In the genomic region with DNA sequence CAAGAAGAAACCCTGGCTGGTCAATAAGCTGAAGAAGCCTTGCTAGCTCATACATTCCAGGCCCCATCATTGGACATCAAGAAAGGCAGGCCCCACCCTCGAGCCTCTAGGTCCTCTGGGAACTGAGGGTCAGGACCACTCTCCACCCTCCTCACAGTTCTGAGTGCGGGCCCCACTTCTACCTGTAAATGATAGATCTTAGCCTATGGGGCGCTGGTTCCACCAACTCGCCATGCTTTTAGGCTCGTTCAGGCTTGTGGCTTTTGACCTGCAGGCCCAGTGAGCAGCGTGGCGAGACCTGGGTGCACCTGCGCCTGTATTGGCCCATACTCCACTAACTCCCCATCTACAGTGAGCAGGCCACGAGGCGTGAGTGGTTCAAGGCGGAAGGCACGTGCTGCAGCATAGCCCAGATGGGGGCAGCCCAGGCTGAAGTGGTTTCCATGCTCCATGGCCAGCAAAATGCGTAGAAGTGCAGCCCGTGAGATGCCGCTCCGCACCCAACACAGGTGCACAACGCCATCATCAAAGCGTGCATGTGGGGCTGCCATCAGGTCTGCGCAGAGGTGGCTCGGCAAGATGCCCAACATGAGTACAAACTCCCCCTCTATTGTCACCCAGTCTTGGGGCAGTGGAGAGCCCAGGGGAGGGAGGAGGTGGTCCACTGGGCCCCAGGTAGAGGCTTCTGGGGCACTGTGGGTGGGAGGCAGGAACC, we compare ENCODE assay signal across 9 mouse cellular contexts. TPM values are rescaled to one million over a fixed set of nuclear protein-coding genes. Genes with fewer than 3 reads are reported as not detected.
DNase-seq lines count a peak whose midpoint lies in the region; ATAC-seq and TF ChIP-seq lines count a peak whose summit lies in the region.
"Had no signal": no experiment of that assay in that cellular context is flagged by ENCODE, and none has a peak within 500 bp of the region (broad histone marks: within the 10 kb centered on the region; RNA-seq: fewer than 3 reads in every experiment).

No protein-coding gene starts in this region.

- H3K4me3 ChIP-seq in forebrain, embryonic 12.5 days (replicated peaks): no peak overlapping the region
- no peak overlapping the region for H3K4me3 ChIP-seq in forebrain, embryonic 15.5 days
- no peak overlapping the region for H3K4me3 ChIP-seq in kidney, embryonic 15.5 days (replicated peaks)
- H3K4me3 ChIP-seq in testis, adult 2 months (ENCODE audit: control insufficient read depth, low read depth, low read length): no peak overlapping the region
- H3K4me3 ChIP-seq: embryonic facial prominence, embryonic 15.5 days; heart, embryonic 13.5 days had no signal

- H3K36me3 ChIP-seq in forebrain, embryonic 12.5 days (replicated peaks): peaks cover 42% of the 10 kb centered on the region
- H3K36me3 ChIP-seq in forebrain, embryonic 15.5 days: peaks cover 38% of the 10 kb centered on the region
- H3K36me3 ChIP-seq in kidney, embryonic 15.5 days: peaks cover 45% of the 10 kb centered on the region
- peaks cover 4% of the 10 kb centered on the region for H3K36me3 ChIP-seq in testis, adult 2 months (ENCODE audit: control insufficient read depth, insufficient read depth, low read length)

- TF ChIP-seq POLR2A in testis, adult 2 months (IDR thresholded peaks at IDR 0.05; ENCODE audit: control insufficient read depth, low read depth, low read length): peak; percentile 30

- no peak overlapping the region for H3K4me2 ChIP-seq in forebrain, embryonic 12.5 days
- H3K4me2 ChIP-seq in forebrain, embryonic 15.5 days (replicated peaks): no peak overlapping the region
- no peak overlapping the region for H3K4me2 ChIP-seq in kidney, embryonic 15.5 days
- H3K4me2 ChIP-seq: embryonic facial prominence, embryonic 15.5 days; heart, embryonic 13.5 days had no signal

- peaks cover 57% of the 10 kb centered on the region for H3K4me1 ChIP-seq in forebrain, embryonic 12.5 days
- peaks cover 58% of the 10 kb centered on the region for H3K4me1 ChIP-seq in forebrain, embryonic 15.5 days
- H3K4me1 ChIP-seq in kidney, embryonic 15.5 days: peaks cover 55% of the 10 kb centered on the region
- peaks cover 51% of the 10 kb centered on the region for H3K4me1 ChIP-seq in testis, adult 2 months (ENCODE audit: control insufficient read depth, insufficient read depth, low read length)

- no peak overlapping the region for H3K9ac ChIP-seq in forebrain, embryonic 12.5 days
- H3K9ac ChIP-seq in forebrain, embryonic 15.5 days (replicated peaks): no peak overlapping the region
- no peak overlapping the region for H3K9ac ChIP-seq in kidney, embryonic 15.5 days
- H3K9ac ChIP-seq: embryonic facial prominence, embryonic 15.5 days; heart, embryonic 13.5 days had no signal

- no peak for TF ChIP-seq CTCF in testis, adult 2 months (IDR thresholded peaks at IDR 0.05; ENCODE audit: control insufficient read depth, insufficient read depth, insufficient replicate concordance, low read depth, low read length)

- DNase-seq in kidney, adult 11 months: peak; percentile 69
- DNase-seq in testis, postnatal 14 days (ENCODE audit: low spot score): no peak
- no peak for DNase-seq in B cell, adult 2 months

- whole genome bisulfite sequencing in forebrain, embryonic 12.5 days: 94% methylated on average over 20 of the region's 20 CpGs
- 93% methylated on average over 20 of the region's 20 CpGs for WGBS in forebrain, embryonic 15.5 days
- WGBS in kidney, embryonic 15.5 days: 92% methylated on average over 20 of the region's 20 CpGs

- ATAC-seq in forebrain, embryonic 12.5 days (ENCODE audit: low FRiP score): no peak
- no peak for ATAC-seq in forebrain, embryonic 15.5 days (replicated peaks)
- ATAC-seq in kidney, embryonic 15.5 days (replicated peaks; ENCODE audit: low FRiP score): no peak

- no peaks in the 10 kb centered on the region for H3K27me3 ChIP-seq in forebrain, embryonic 12.5 days
- no peaks in the 10 kb centered on the region for H3K27me3 ChIP-seq in forebrain, embryonic 15.5 days
- H3K27me3 ChIP-seq in kidney, embryonic 15.5 days: no peaks in the 10 kb centered on the region
- no peaks in the 10 kb centered on the region for H3K27me3 ChIP-seq in testis, adult 2 months (ENCODE audit: control insufficient read depth, insufficient read depth, low read length)
- H3K27me3 ChIP-seq: embryonic facial prominence, embryonic 15.5 days; heart, embryonic 13.5 days had no signal

- no peaks in the 10 kb centered on the region for H3K9me3 ChIP-seq in forebrain, embryonic 12.5 days
- no peaks in the 10 kb centered on the region for H3K9me3 ChIP-seq in forebrain, embryonic 15.5 days
- H3K9me3 ChIP-seq in kidney, embryonic 15.5 days (replicated peaks): no peaks in the 10 kb centered on the region
- H3K9me3 ChIP-seq: embryonic facial prominence, embryonic 15.5 days; heart, embryonic 13.5 days had no signal

- H3K27ac ChIP-seq in forebrain, embryonic 12.5 days: peak overlapping the region; percentile 70; the same call in 1 of the 2 replicates
- no peak overlapping the region; the same call in 1 of the 2 replicates for H3K27ac ChIP-seq in forebrain, embryonic 15.5 days (replicated peaks)
- H3K27ac ChIP-seq in kidney, embryonic 15.5 days: no peak overlapping the region
- H3K27ac ChIP-seq in testis, adult 2 months (ENCODE audit: control insufficient read depth, insufficient read depth, low read depth, low read length): no peak overlapping the region
- H3K27ac ChIP-seq: embryonic facial prominence, embryonic 15.5 days; heart, embryonic 13.5 days had no signal

RNA-seq across cellular contexts. Expression of a gene that starts 4.6 kb away (rescaled TPM):
- 707 and 745 TPM in 2 replicates for polyA plus RNA-seq in forebrain, embryonic 12.5 days (2016; fragmentation: Nextera tagmentation; extraction: Ambion mirVana)
- polyA plus RNA-seq in forebrain, embryonic 15.5 days (2015; fragmentation: Nextera tagmentation; extraction: Ambion mirVana): 633 and 683 TPM in 2 replicates
- 1,132 and 1,166 TPM in 2 replicates for polyA plus RNA-seq in kidney, embryonic 15.5 days (2015; fragmentation: Nextera tagmentation; extraction: Ambion mirVana)
- 517 and 652 TPM in 2 replicates for polyA plus RNA-seq in testis, adult 2 months (2012; rRNA removed)

RNA-seq across cellular contexts. Expression of a gene that starts 5.7 kb away (rescaled TPM):
- polyA plus RNA-seq in forebrain, embryonic 12.5 days (2016; fragmentation: Nextera tagmentation; extraction: Ambion mirVana): 3.8 and 3.9 TPM in 2 replicates
- polyA plus RNA-seq in forebrain, embryonic 15.5 days (2015; fragmentation: Nextera tagmentation; extraction: Ambion mirVana): 3.6 and 4.1 TPM in 2 replicates
- 3.7 and 4.7 TPM in 2 replicates for polyA plus RNA-seq in kidney, embryonic 15.5 days (2015; fragmentation: Nextera tagmentation; extraction: Ambion mirVana)
- polyA plus RNA-seq in testis, adult 2 months (2012; rRNA removed): 11.2 and 12.9 TPM in 2 replicates

RNA-seq across cellular contexts. Expression of a gene that starts 7.2 kb away (rescaled TPM):
- 26.5 and 30.1 TPM in 2 replicates for polyA plus RNA-seq in forebrain, embryonic 12.5 days (2016; fragmentation: Nextera tagmentation; extraction: Ambion mirVana)
- polyA plus RNA-seq in forebrain, embryonic 15.5 days (2015; fragmentation: Nextera tagmentation; extraction: Ambion mirVana): 29.0 and 30.2 TPM in 2 replicates
- polyA plus RNA-seq in kidney, embryonic 15.5 days (2015; fragmentation: Nextera tagmentation; extraction: Ambion mirVana): 28.1 and 33.7 TPM in 2 replicates
- polyA plus RNA-seq in testis, adult 2 months (2012; rRNA removed): 33.4 and 34.6 TPM in 2 replicates

RNA-seq across cellular contexts. Expression of a gene that starts 10.4 kb away (rescaled TPM):
- 1.1 and 1.5 TPM in 2 replicates for polyA plus RNA-seq in forebrain, embryonic 12.5 days (2016; fragmentation: Nextera tagmentation; extraction: Ambion mirVana)
- 0.37 and 1.0 TPM in 2 replicates for polyA plus RNA-seq in forebrain, embryonic 15.5 days (2015; fragmentation: Nextera tagmentation; extraction: Ambion mirVana)
- 1.4 and 2.5 TPM in 2 replicates for polyA plus RNA-seq in kidney, embryonic 15.5 days (2015; fragmentation: Nextera tagmentation; extraction: Ambion mirVana)
- 145 and 176 TPM in 2 replicates for polyA plus RNA-seq in testis, adult 2 months (2012; rRNA removed)

RNA-seq across cellular contexts. Expression of a gene that starts 11.0 kb away (rescaled TPM):
- 10.2 and 11.0 TPM in 2 replicates for polyA plus RNA-seq in forebrain, embryonic 12.5 days (2016; fragmentation: Nextera tagmentation; extraction: Ambion mirVana)
- 39.0 and 39.8 TPM in 2 replicates for polyA plus RNA-seq in forebrain, embryonic 15.5 days (2015; fragmentation: Nextera tagmentation; extraction: Ambion mirVana)
- 8.6 and 8.8 TPM in 2 replicates for polyA plus RNA-seq in kidney, embryonic 15.5 days (2015; fragmentation: Nextera tagmentation; extraction: Ambion mirVana)
- polyA plus RNA-seq in testis, adult 2 months (2012; rRNA removed): 2.3 and 3.3 TPM in 2 replicates
